Mouse (Mus musculus) limb, embryonic 15.5 days (tissue): ENCODE results near the gene Hs6st1. TPM values are rescaled to one million over a fixed set of nuclear protein-coding genes. Genes with fewer than 3 reads are reported as not detected.

Source experiments
- ATAC-seq: fragments of 200-750 bp; cut with Nextera tagmentation; 2 replicates; pipeline ENCODE4 v1.8.0; 2017; ENCODE audit warnings: low read depth, moderate TSS enrichment; ENCODE audit not compliant: insufficient number of reproducible peaks, low FRiP score, low TSS enrichment
- H3K27ac ChIP-seq: fragments of 300-500 bp; sonication (generic); 2 replicates; pipeline ENCODE4 v1.5.1; 2015; ENCODE audit warnings: moderate library complexity, mild to moderate bottlenecking, inconsistent platforms
- H3K27me3 ChIP-seq: fragments of 300-500 bp; sonication (generic); 2 replicates; pipeline ENCODE4 v1.6.1; 2015; ENCODE audit warnings: inconsistent platforms
- H3K36me3 ChIP-seq: fragments of 300-500 bp; sonication (generic); 2 replicates; pipeline ENCODE4 v1.6.1; 2015; ENCODE audit warnings: inconsistent platforms
- H3K4me1 ChIP-seq: fragments of 300-500 bp; sonication (generic); 2 replicates; pipeline ENCODE4 v1.6.1; 2015; ENCODE audit warnings: inconsistent platforms
- H3K4me2 ChIP-seq: fragments of 300-500 bp; sonication (generic); 2 replicates; pipeline ENCODE4 v1.6.1; 2015; ENCODE audit warnings: mild to moderate bottlenecking, inconsistent platforms
- H3K4me3 ChIP-seq: fragments of 300-500 bp; sonication (generic); 2 replicates; pipeline ENCODE4 v1.5.1; 2015; ENCODE audit warnings: mild to moderate bottlenecking, inconsistent platforms
- H3K9ac ChIP-seq: fragments of 300-500 bp; sonication (generic); 2 replicates; pipeline ENCODE4 v1.6.1; 2015; ENCODE audit warnings: inconsistent platforms
- H3K9me3 ChIP-seq: fragments of 300-500 bp; sonication (generic); 2 replicates; pipeline ENCODE4 v1.6.1; 2016; ENCODE audit warnings: inconsistent platforms
- whole genome bisulfite sequencing: fragments of 180-500 bp; shearing (Covaris S2); methylation state at CpG from one replicate; pipeline ENCODE4 v1.1.7; 2015; 5-methylcytosine and 5-hydroxymethylcytosine counted together
- polyA plus RNA-seq: library from polyadenylated mRNA; unstranded; fragments of >200 nt; fragmentation: Nextera tagmentation; extraction: Ambion mirVana; gene quantifications from 2 replicates; pipeline ENCODE4 v1.2.1, GENCODE M21; 2015

Hs6st1 gene
- polyA plus RNA-seq, 1 experiment from 2014 or later: 6.5 TPM

GRCm38 (mm10) chr1:36066216-36066980 lies 1.8 kb upstream of the Hs6st1 start:
- H3K36me3 ChIP-seq: no peaks in the 10 kb centered on the region
- 88% methylated on average over 6 of the region's 6 CpGs for WGBS
- ATAC-seq: no peak
- no peaks in the 10 kb centered on the region for H3K27me3 ChIP-seq
- peaks cover 56% of the 10 kb centered on the region for H3K4me1 ChIP-seq
- H3K27ac ChIP-seq: no peak overlapping the region
- no peak overlapping the region for H3K4me2 ChIP-seq
- no peak overlapping the region for H3K4me3 ChIP-seq
- no peaks in the 10 kb centered on the region for H3K9me3 ChIP-seq
- H3K9ac ChIP-seq: no peak overlapping the region

- Histone ChIP-seq H3K9ac (no peak overlapping the region), H3K27ac (no peak overlapping the region), H3K9me3 (no peaks in the 10 kb centered on the region), H3K4me3 (no peak overlapping the region), H3K4me2 (no peak overlapping the region), H3K27me3 (no peaks in the 10 kb centered on the region), H3K36me3 (no peaks in the 10 kb centered on the region), H3K4me1 (peaks cover 64% of the 10 kb centered on the region)
- 86% methylated on average over 4 of the region's 4 CpGs for WGBS
- ATAC-seq: no peak
These were observed 999 bp upstream of the Hs6st1 start for GRCm38 (mm10) chr1:36067201-36067600.

- 0 out of 2 replicates have a peak overlapping the region, but pooled peaks have one; percentile 76 for H3K9ac ChIP-seq
- H3K36me3 ChIP-seq: no peaks in the 10 kb centered on the region
- peak overlapping the region; percentile 95 for H3K4me2 ChIP-seq
- no peaks in the 10 kb centered on the region for H3K9me3 ChIP-seq
- 23% methylated on average over 12 of the region's 12 CpGs for WGBS
- peak overlapping the region; percentile 87 for H3K4me3 ChIP-seq
- no peaks in the 10 kb centered on the region for H3K27me3 ChIP-seq
- no peak overlapping the region for H3K27ac ChIP-seq
- peaks cover 67% of the 10 kb centered on the region for H3K4me1 ChIP-seq
- no peak for ATAC-seq
These were observed 589 bp upstream of the Hs6st1 start for GRCm38 (mm10) chr1:36067611-36068010.

- Histone ChIP-seq H3K27ac (peak overlapping the region; percentile 71), H3K4me1 (peaks cover 71% of the 10 kb centered on the region), H3K9me3 (no peaks in the 10 kb centered on the region), H3K4me2 (peak overlapping the region; percentile 95), H3K27me3 (no peaks in the 10 kb centered on the region), H3K9ac (peak overlapping the region; percentile 76), H3K4me3 (peak overlapping the region; percentile 87), H3K36me3 (no peaks in the 10 kb centered on the region)
- ATAC-seq: peak; percentile 15; the same call in 1 of the 2 replicates
- under 1% methylated on average over 56 of the region's 76 CpGs for WGBS
These were observed 426 bp downstream of the Hs6st1 start for GRCm38 (mm10) chr1:36068531-36069120.

GRCm38 (mm10) chr1:36069291-36069771 lies 1.1 kb downstream of the Hs6st1 start:
- Histone ChIP-seq H3K9me3 (no peaks in the 10 kb centered on the region), H3K36me3 (no peaks in the 10 kb centered on the region), H3K9ac (peak overlapping the region; percentile 76), H3K27ac (no peak overlapping the region), H3K4me3 (peak overlapping the region; percentile 87), H3K4me1 (peaks cover 69% of the 10 kb centered on the region), H3K27me3 (no peaks in the 10 kb centered on the region), H3K4me2 (peak overlapping the region; percentile 95)
- no peak for ATAC-seq
- 3% methylated on average over 13 of the region's 13 CpGs for WGBS

- WGBS: 50% methylated on average over 6 of the region's 6 CpGs
- no peaks in the 10 kb centered on the region for H3K27me3 ChIP-seq
- H3K9ac ChIP-seq: no peak overlapping the region
- H3K4me1 ChIP-seq: peaks cover 62% of the 10 kb centered on the region
- no peak for ATAC-seq
- no peaks in the 10 kb centered on the region for H3K36me3 ChIP-seq
- H3K4me3 ChIP-seq: peak overlapping the region; percentile 87
- H3K9me3 ChIP-seq: no peaks in the 10 kb centered on the region
- no peak overlapping the region for H3K27ac ChIP-seq
- H3K4me2 ChIP-seq: peak overlapping the region; percentile 95
These were observed 2.0 kb downstream of the Hs6st1 start for GRCm38 (mm10) chr1:36070190-36070589.

GRCm38 (mm10) chr1:36070740-36071139 lies 2.5 kb downstream of the Hs6st1 start:
- Histone ChIP-seq H3K9me3 (no peaks in the 10 kb centered on the region), H3K4me3 (peak overlapping the region; percentile 87), H3K4me2 (peak overlapping the region; percentile 95), H3K27ac (no peak overlapping the region), H3K9ac (no peak overlapping the region; the same call in 1 of the 2 replicates), H3K36me3 (peaks cover under 1% of the 10 kb centered on the region; the same call in 1 of the 2 replicates), H3K27me3 (no peaks in the 10 kb centered on the region), H3K4me1 (peaks cover 56% of the 10 kb centered on the region)
- ATAC-seq: no peak
- 62% methylated on average over 3 of the region's 3 CpGs for WGBS

- Histone ChIP-seq H3K27me3 (no peaks in the 10 kb centered on the region), H3K4me3 (peak overlapping the region; percentile 87), H3K36me3 (peaks cover 4% of the 10 kb centered on the region; the same call in 1 of the 2 replicates), H3K4me1 (peaks cover 58% of the 10 kb centered on the region), H3K9ac (no peak overlapping the region; the same call in 1 of the 2 replicates), H3K4me2 (peak overlapping the region; percentile 95; the same call in 1 of the 2 replicates), H3K27ac (no peak overlapping the region), H3K9me3 (no peaks in the 10 kb centered on the region)
- 50% methylated on average over 7 of the region's 7 CpGs for WGBS
- no peak for ATAC-seq
These were observed 3.0 kb downstream of the Hs6st1 start for GRCm38 (mm10) chr1:36071176-36071575.

GRCm38 (mm10) chr1:36071611-36072010 lies 3.4 kb downstream of the Hs6st1 start:
- Histone ChIP-seq H3K4me1 (peaks cover 60% of the 10 kb centered on the region), H3K27me3 (no peaks in the 10 kb centered on the region), H3K9ac (no peak overlapping the region), H3K9me3 (no peaks in the 10 kb centered on the region), H3K4me3 (no peak overlapping the region), H3K27ac (no peak overlapping the region), H3K4me2 (peak overlapping the region; percentile 95; the same call in 1 of the 2 replicates), H3K36me3 (peaks cover 5% of the 10 kb centered on the region; the same call in 1 of the 2 replicates)
- 91% methylated on average over 3 of the region's 3 CpGs for WGBS
- ATAC-seq: no peak

GRCm38 (mm10) chr1:36072588-36073556 lies 4.7 kb downstream of the Hs6st1 start:
- Histone ChIP-seq H3K4me2 (peak overlapping the region; percentile 3; the same call in 1 of the 2 replicates), H3K27me3 (no peaks in the 10 kb centered on the region), H3K9me3 (no peaks in the 10 kb centered on the region), H3K9ac (no peak overlapping the region), H3K27ac (no peak overlapping the region), H3K4me3 (no peak overlapping the region), H3K4me1 (peaks cover 64% of the 10 kb centered on the region), H3K36me3 (peaks cover 5% of the 10 kb centered on the region; the same call in 1 of the 2 replicates)
- no peak for ATAC-seq
- 60% methylated on average over 11 of the region's 11 CpGs for WGBS

- Histone ChIP-seq H3K36me3 (peaks cover 5% of the 10 kb centered on the region; the same call in 1 of the 2 replicates), H3K9ac (no peak overlapping the region), H3K4me1 (peaks cover 65% of the 10 kb centered on the region), H3K4me2 (no peak overlapping the region), H3K27ac (no peak overlapping the region), H3K27me3 (no peaks in the 10 kb centered on the region), H3K4me3 (no peak overlapping the region), H3K9me3 (no peaks in the 10 kb centered on the region)
- no peak for ATAC-seq
- 77% methylated on average over 8 of the region's 8 CpGs for WGBS
These were observed 5.4 kb downstream of the Hs6st1 start for GRCm38 (mm10) chr1:36073566-36073965.
